Mouse (Mus musculus) retina, adult 2 months (tissue): ENCODE results near the gene Prdm15.

Experiments
- DNase-seq: peaks from one replicate; pipeline ENCODE4 v3.0.0-alpha.2; 2012; ENCODE audit warnings: low read depth, low spot score

The Prdm15 gene

DNA sequence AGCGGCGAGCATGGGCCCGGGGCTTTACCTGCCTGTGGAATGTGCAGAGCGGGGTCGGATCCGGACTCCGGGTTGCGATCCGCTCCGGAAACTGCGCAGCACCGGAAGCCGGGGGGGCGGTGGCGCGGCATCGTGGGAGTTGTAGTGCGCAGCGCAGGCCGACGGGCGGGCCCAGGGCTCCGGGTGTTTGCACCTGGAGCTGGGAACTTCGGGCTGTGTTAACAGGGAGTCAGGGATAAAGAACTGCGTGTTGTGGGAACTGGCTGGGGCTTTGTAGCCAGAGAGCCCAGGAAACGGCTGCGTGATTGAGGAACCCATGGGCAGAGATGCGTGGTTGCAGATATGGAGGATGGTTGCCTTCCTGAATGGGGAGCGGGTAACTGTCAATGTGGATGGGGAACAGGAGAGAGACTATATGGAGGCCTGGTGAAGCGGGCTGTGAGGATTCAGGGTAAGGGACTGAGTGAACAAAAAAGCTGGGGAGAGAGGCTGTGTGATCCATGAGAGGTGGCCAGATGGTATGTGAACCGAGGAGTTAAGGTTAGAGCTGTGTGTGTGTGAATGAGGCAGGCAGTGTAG is at the start of gene Prdm15:
Gene Prdm15, minus strand, starts transcription at position 110 of the 579 bp plus-strand sequence.
- DNase-seq, result peak; percentile 60

DNA sequence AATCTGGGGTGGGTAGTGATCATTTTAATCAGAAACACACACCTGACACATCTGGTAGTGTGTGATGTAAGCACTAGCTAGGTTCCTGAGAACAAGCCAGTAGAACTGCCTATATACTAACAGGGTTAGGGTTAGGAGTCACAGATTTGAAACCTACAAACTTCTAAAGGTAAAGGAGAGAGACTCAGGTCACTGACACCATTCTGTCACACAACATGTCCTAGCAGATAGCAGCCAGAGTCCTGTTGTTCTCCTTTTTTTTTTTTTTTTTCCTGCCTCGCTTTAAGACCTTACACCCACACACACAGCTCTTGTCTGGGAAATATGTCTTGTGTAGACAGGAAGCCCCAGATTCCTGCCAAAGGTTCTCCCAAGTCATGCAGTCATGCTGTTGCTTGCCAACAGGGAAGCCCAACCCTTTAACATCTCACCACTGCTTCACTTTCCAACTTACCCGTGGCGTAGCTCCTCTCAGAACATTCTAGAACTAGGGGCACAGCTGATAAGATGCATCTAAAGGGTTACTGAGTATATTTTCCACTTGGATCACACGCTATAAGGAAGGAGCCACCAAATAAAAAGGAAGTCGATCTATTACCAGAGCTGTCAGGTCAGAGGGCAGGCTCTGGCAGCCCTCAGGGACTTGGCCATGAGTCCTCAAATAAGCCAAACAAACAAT is 45.8 kb upstream of the Prdm15 start:
- no peak for DNase-seq

GRCm38 (mm10) chr16:97887762-97888161 is 36.1 kb upstream of the Prdm15 start:
- no peak for DNase-seq

DNA sequence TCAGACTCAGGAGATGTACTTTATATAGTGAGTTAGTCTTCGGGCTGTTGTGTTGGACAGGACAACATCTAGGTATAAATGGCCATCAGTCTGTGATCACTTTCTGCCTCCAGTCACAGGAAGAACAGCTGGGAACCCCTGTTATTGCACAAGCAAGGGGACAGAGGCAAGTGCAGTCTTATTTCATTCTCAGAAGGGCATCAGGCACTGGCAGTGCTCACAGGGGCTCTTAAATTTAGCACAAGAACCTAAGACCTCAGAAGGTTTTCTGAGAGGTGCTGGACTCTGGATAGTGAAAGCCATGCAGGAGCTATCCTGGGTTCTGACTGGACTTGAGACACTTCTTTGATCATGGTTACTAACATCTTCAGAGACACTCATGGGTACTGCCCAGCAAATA is 32.0 kb upstream of the Prdm15 start:
- DNase-seq, result no peak

- no peak for DNase-seq
Observed at GRCm38 (mm10) chr16:97882891-97883290, 31.2 kb upstream of the Prdm15 start.

DNA sequence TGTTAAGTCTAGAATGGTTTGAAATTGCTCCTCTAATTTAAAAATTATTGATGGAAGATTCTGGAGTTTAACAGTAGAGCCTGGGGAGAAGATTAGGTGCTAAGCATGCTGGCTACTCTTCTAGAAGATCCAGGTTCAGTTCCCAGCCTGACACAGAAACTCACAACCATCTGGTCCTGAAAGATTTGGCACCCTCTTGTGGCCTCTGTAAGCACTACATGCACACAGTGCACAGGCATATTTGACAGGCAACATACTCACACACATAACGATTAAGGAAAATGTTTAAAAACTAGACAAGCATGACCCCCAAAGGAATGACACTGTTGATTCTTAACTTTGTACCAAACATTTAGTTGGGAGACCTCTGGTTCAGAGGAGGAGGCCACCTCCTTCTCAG is 27.5 kb upstream of the Prdm15 start:
- DNase-seq, result no peak

- DNase-seq, result no peak
Observed at GRCm38 (mm10) chr16:97877502-97877901, 25.9 kb upstream of the Prdm15 start.

- DNase-seq, result no peak
Observed at GRCm38 (mm10) chr16:97875101-97875500, 23.5 kb upstream of the Prdm15 start.

DNA sequence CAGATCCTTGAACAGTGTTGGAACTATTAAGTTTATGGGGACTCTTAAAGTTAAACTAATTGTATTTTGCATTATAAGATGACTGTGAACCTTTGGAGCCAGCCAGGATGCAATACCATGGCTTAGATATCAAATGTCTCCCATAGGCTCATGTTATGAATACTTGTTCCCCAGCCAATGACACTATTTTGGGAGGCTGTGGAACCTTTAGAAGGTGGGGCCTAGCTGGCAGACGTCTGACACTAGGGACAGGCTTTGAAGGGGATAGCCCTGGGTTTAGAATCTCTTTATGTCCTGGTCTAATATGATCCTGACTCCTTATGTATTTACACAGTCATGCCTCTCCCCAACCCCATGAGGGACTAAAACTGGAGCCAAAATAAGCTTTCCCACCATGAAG is 22.7 kb upstream of the Prdm15 start:
- no peak for DNase-seq

GRCm38 (mm10) chr16:97872657-97873056 is 21.0 kb upstream of the Prdm15 start:
- no peak for DNase-seq

DNA sequence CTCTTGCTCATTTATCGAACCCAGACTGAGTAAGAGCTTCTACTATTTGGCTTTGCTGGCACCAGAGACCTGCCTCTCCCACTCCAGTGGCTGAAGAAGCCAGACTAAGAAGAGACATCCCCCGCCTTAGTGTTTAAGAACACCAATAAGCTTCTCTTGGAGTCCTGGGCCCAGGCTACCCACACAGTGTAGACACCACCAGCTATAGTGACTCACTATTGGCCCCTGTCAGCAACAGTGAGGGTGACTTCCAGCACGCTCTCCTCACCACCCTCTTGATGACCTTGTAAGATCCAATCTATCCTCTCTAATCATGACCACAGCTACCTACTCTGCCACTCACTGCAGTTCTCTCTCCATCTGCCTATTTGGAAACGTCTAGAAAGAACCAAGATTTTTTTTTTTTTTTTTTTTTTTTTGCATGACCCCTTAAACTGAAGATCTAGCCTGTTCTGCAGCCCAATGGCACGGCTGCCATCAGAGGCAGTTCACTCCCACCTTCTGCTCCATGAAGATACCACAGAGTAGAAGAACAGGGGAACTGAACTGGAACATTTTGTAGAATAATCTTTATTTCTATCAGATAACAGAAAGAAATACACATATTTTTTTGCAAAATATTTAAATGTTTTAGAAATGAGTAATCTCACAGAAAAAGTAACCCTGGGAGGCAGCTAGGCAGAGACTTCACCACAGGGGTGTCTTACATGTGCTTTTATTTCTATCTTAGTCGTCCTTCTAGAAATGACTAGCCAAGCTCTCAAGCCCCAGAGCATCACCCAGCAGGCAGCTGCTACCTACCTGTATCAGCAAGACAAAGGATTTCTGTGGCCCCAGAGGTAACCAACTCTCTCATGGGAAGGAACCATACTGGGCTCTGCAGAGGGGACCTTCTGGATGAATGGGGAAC is 17.8 kb upstream of the Prdm15 start:
- no peak for DNase-seq

- DNase-seq, result no peak
Observed at GRCm38 (mm10) chr16:97863932-97864467, 12.3 kb upstream of the Prdm15 start.

DNA sequence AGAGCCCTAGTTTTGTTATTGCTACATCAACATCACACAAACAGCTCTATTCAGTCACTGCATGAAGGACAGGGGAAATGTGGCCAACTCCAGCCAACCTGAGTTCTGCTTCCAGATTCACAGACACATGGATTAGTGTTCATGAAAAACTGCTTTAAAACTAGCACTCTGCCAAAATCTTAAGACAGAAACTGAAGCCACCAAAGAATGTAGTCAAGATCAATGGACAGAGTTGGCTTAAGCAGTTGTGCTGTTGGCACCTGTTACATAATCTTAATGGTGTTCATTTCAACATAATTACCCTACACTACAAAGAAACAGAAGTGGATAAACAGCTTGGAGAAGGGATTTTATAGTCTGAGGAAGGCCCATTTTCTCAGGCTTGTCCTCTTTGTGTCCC is 4.4 kb upstream of the Prdm15 start:
- DNase-seq, result no peak

DNA sequence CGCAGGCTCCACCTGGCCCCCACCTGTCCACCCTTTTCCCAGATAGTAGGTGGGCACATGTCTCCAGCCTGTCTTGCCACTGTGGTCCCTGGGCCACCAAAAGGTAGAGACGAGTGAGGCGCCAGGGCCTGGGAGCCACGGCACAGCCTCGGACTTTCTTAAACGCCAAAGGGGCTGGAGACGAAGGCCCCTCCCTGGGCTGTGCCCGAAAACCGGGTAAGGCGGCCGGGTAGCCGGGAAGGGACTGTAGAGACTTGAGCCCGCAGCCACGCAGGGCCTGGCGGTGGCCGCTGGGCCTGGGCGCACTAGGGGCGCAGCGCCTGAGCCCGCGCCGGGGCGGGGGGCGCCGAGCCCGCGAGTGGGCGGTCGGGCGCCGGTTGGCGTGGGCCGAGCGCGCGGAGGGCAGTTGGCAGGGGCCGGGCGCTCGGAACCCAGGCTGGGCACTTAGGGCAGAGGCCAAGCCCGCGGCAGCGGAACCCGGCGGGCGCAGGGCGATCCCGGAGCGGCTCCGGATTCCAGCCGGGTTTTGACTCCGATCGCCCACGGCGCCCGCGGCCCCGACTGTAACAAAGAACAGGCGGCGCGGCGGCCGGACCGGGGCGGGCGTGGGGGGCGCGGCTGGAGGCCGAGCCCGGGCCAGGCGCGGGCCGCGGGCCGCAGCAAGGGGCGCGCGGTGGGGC is 449 bp downstream of the Prdm15 start:
- peak; percentile 65 for DNase-seq

DNA sequence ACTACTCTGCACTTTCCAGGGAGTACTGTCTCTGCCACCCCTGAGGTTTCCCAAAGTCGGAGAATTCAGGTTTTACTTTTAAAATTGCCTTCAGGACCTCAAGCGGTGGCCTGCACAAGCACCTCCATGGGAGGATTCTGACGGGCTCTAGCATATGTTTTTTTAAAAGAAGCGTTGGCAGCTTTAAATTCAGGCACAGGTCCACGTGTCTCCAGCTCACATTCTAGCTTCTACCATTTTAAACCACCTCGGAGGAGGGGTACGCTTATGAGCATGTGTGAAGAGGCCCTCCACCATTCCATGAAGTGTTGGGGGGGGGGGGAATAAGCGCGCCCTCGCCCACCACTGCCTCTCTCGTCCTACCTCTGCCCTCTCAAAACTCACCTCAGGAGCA is 986 bp downstream of the Prdm15 start:
- DNase-seq, result no peak

DNA sequence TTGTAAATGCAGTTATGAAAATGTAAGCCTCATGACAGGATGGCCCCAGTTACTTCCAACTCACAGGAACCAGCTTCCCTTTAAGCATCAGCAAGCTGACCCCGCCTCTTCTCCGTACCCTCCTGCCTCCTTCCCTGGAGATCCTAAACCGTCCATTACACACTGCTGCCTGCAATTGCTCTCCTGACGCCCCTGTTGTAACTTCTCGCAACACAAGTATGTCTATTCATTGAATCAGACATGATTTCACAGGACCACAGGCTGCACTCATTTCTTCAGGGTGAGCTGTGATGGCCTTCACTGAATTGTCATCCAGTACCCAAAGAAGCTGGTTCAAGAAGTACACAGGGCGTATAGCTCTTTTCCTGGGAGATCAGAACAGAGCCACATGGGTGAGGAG is 2.8 kb downstream of the Prdm15 start:
- DNase-seq, result no peak

- DNase-seq, result no peak
Observed at GRCm38 (mm10) chr16:97844967-97845937, 6.4 kb downstream of the Prdm15 start.

DNA sequence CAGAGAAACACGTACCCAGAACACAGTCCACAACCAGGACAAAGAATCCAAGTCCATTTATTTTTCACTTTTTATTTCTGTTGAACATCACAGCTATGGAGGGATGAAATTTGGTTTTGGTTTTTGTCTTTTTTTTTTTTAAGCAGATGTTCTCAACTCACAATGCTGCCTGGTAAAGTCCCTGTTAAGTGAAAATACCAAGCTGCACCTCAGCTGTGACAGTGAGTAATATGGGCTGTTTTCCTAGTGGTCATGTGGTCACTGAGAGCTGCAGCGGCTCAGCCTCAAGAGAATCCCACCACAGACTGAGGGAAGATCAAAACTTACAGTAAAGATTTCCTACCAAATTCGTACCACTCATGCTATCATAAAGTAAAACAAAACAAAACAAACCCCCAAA is 19.5 kb downstream of the Prdm15 start:
- no peak for DNase-seq

DNA sequence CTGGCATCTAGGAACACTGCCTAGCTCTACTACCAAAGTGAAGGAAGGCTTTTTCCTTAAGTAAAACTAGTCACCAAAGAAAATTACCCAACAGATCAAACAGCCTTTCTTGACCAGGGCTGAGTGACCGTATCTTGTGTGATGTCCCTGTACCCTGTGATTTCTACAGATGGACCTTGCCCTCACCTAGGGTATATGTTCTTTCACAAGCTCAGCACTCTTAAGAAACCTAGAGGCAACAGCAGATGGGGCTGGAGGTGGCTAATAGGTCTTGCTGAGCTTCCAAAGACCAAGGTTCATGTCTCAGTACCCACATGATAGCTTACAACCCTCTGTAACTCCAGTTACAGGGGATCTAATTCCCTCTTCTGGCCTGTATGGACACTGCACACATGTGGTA is 23.4 kb downstream of the Prdm15 start:
- no peak for DNase-seq

GRCm38 (mm10) chr16:97823311-97824007 is 28.2 kb downstream of the Prdm15 start:
- DNase-seq, result no peak
